ENCODE assay signal across 8 mouse cellular contexts in the genomic region with DNA sequence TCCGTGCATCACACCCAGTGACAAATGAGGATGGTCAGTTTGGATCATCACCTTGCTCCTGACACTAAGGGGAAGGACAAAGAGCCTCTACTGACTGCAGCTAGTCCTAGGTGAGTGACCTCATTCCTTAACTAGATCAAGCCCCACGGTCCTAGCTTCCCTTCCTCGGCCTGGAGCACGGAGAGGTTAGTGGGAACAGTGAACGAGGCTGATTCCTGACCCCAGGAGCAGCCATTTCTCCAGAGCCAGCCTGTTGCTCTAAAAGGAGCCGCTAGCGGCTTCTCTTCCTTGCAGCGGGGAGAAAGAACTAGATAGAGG. TPM values are rescaled to one million over a fixed set of nuclear protein-coding genes. Genes with fewer than 3 reads are reported as not detected.
DNase-seq lines count a peak whose midpoint lies in the region; ATAC-seq and TF ChIP-seq lines count a peak whose summit lies in the region.

No protein-coding gene starts in this region.

- H3K9me3 ChIP-seq in hindbrain, embryonic 11.5 days (ENCODE audit: control insufficient read depth, low read length) = no peaks in the 10 kb centered on the region
- H3K9me3 ChIP-seq in midbrain, embryonic 14.5 days (ENCODE audit: control insufficient read depth, low read length) = no peaks in the 10 kb centered on the region

- H3K36me3 ChIP-seq in liver, adult 2 months (ENCODE audit: control insufficient read depth, insufficient read depth, low read length) = peaks cover 28% of the 10 kb centered on the region
- H3K36me3 ChIP-seq in hindbrain, embryonic 11.5 days (ENCODE audit: control insufficient read depth, insufficient read depth, low read length) = peaks cover 21% of the 10 kb centered on the region
- peaks cover 40% of the 10 kb centered on the region for H3K36me3 ChIP-seq in midbrain, embryonic 14.5 days (ENCODE audit: control insufficient read depth, insufficient read depth, low read length)

- no peaks in the 10 kb centered on the region for H3K27me3 ChIP-seq in liver, adult 2 months (ENCODE audit: control insufficient read depth, insufficient read depth, low read length)
- H3K27me3 ChIP-seq in hindbrain, embryonic 11.5 days (ENCODE audit: control insufficient read depth, insufficient read depth, low read length) = no peaks in the 10 kb centered on the region
- H3K27me3 ChIP-seq in midbrain, embryonic 14.5 days (ENCODE audit: control insufficient read depth, insufficient read depth, low read length) = no peaks in the 10 kb centered on the region

- peaks cover 19% of the 10 kb centered on the region; the same call in 1 of the 2 replicates for H3K79me2 ChIP-seq in liver, adult 2 months (ENCODE audit: control insufficient read depth, insufficient read depth, low read length)

- peak overlapping the region; percentile 95 for H3K9ac ChIP-seq in liver, adult 2 months (ENCODE audit: low read depth, low read length)
- peak overlapping the region; percentile 97 for H3K9ac ChIP-seq in hindbrain, embryonic 11.5 days (ENCODE audit: low read depth, low read length)
- peak overlapping the region; percentile 82 for H3K9ac ChIP-seq in midbrain, embryonic 14.5 days (replicated peaks; ENCODE audit: low read length)

- ATAC-seq in hindbrain, embryonic 11.5 days (ENCODE audit: low FRiP score) = peak; percentile 20; the same call in 1 of the 2 replicates
- peak; percentile 15; the same call in 1 of the 2 replicates for ATAC-seq in midbrain, embryonic 14.5 days (ENCODE audit: low FRiP score, low TSS enrichment)

- peak overlapping the region; percentile 95 for H3K4me2 ChIP-seq in hindbrain, embryonic 11.5 days (replicated peaks; ENCODE audit: low read depth, low read length)
- H3K4me2 ChIP-seq in midbrain, embryonic 14.5 days (ENCODE audit: low read length) = peak overlapping the region; percentile 98

- WGBS in liver, adult 2 months = 11% methylated on average over 8 of the region's 8 CpGs
- 24% methylated on average over 8 of the region's 8 CpGs for WGBS in bone marrow, adult 2 months
- 40% methylated on average over 8 of the region's 8 CpGs for WGBS in hindbrain, embryonic 11.5 days
- WGBS in midbrain, embryonic 14.5 days = 13% methylated on average over 8 of the region's 8 CpGs

- DNase-seq in liver, adult 2 months (ENCODE audit: extremely low read depth, low read depth, low spot score) = peak; percentile 32
- DNase-seq in liver = no peak
- DNase-seq in hindbrain, embryonic 11.5 days (ENCODE audit: low spot score) = no peak
- no peak for DNase-seq in midbrain, embryonic 14.5 days
- no peak for DNase-seq in frontal cortex, postnatal 36 days (ENCODE audit: low spot score in 2 of 2)
- no peak for DNase-seq in urinary bladder, postnatal 4 days (ENCODE audit: low spot score in 2 of 2)
- no peak for DNase-seq in kidney, adult 11 months

- peak overlapping the region; percentile 84 for H3K4me3 ChIP-seq in liver, adult 2 months (ENCODE audit: insufficient read depth, low read depth, low read length)
- H3K4me3 ChIP-seq in bone marrow, adult 2 months (replicated peaks; ENCODE audit: control insufficient read depth, low read depth, low read length) = peak overlapping the region; percentile 52
- H3K4me3 ChIP-seq in hindbrain, embryonic 11.5 days (ENCODE audit: low read depth, low read length) = peak overlapping the region; percentile 89
- peak overlapping the region; percentile 65 for H3K4me3 ChIP-seq in midbrain, embryonic 14.5 days (replicated peaks; ENCODE audit: low read depth, low read length)

- TF ChIP-seq POLR2A in liver, adult 2 months (IDR thresholded peaks at IDR 0.05; ENCODE audit: extremely low read depth, insufficient read depth, low read length) = no peak
- no peak for TF ChIP-seq POLR2A in bone marrow, adult 2 months (IDR thresholded peaks at IDR 0.05; ENCODE audit: borderline replicate concordance, control insufficient read depth, low read depth, low read length)

- H3K4me1 ChIP-seq in liver, adult 2 months (ENCODE audit: control insufficient read depth, insufficient read depth, low read length) = peaks cover 11% of the 10 kb centered on the region; the same call in 1 of the 2 replicates
- H3K4me1 ChIP-seq in bone marrow, adult 2 months (ENCODE audit: control insufficient read depth, insufficient read depth, low read length) = peaks cover 4% of the 10 kb centered on the region
- peaks cover 7% of the 10 kb centered on the region; the same call in 1 of the 2 replicates for H3K4me1 ChIP-seq in hindbrain, embryonic 11.5 days (replicated peaks; ENCODE audit: control insufficient read depth, insufficient read depth, low read length)
- peaks cover 17% of the 10 kb centered on the region for H3K4me1 ChIP-seq in midbrain, embryonic 14.5 days (ENCODE audit: control insufficient read depth, insufficient read depth, low read length)

- TF ChIP-seq CTCF in liver, adult 2 months (IDR thresholded peaks at IDR 0.05; ENCODE audit: low read depth, low read length) = no peak
- no peak for TF ChIP-seq CTCF in bone marrow, adult 2 months (IDR thresholded peaks at IDR 0.05; ENCODE audit: control insufficient read depth, insufficient read depth, low read length)

- H3K27ac ChIP-seq in liver, adult 2 months (replicated peaks; ENCODE audit: insufficient read depth, low read depth, low read length) = peak overlapping the region; percentile 73
- H3K27ac ChIP-seq in bone marrow, adult 2 months (ENCODE audit: control insufficient read depth, insufficient read depth, low read depth, low read length, poor library complexity) = no peak overlapping the region; the same call in 1 of the 2 replicates
- peak overlapping the region; percentile 86 for H3K27ac ChIP-seq in hindbrain, embryonic 11.5 days (ENCODE audit: low read depth, low read length)
- peak overlapping the region; percentile 90 for H3K27ac ChIP-seq in midbrain, embryonic 14.5 days (replicated peaks; ENCODE audit: low read depth, low read length)

RNA-seq across cellular contexts. Expression of gene Tnnc1, which starts 2.9 kb away (rescaled TPM):
- total RNA-seq in liver, adult 2 months (2014; rRNA removed) = 0.27 and 0.83 TPM in 2 replicates
- 0.32 TPM in 1 of 2 replicates, not detected in the other for polyA plus RNA-seq in liver, adult 2 months (2012; rRNA removed)
- polyA plus RNA-seq in bone marrow, adult 2 months (2011; ENCODE audit: insufficient read depth, insufficient read length, low replicate concordance, missing spikeins) = 4.2 TPM in 1 of 2 replicates, not detected in the other
- polyA plus RNA-seq in hindbrain, embryonic 11.5 days (2014; fragmentation: Nextera tagmentation; extraction: Ambion mirVana) = 8.9 and 17.2 TPM in 2 replicates
- 2.1 and 2.6 TPM in 2 replicates for polyA plus RNA-seq in midbrain, embryonic 14.5 days (2014; fragmentation: Nextera tagmentation; extraction: Ambion mirVana)

RNA-seq across cellular contexts. Expression of gene Nisch, which starts 11.5 kb away (rescaled TPM):
- 66.7 and 83.0 TPM in 2 replicates for total RNA-seq in liver, adult 2 months (2014; rRNA removed)
- polyA plus RNA-seq in liver, adult 2 months (2012; rRNA removed) = 107 and 152 TPM in 2 replicates
- 102 and 233 TPM in 2 replicates for polyA plus RNA-seq in bone marrow, adult 2 months (2011; ENCODE audit: insufficient read depth, insufficient read length, low replicate concordance, missing spikeins)
- 251 and 305 TPM in 2 replicates for polyA plus RNA-seq in hindbrain, embryonic 11.5 days (2014; fragmentation: Nextera tagmentation; extraction: Ambion mirVana)
- 280 and 343 TPM in 2 replicates for polyA plus RNA-seq in midbrain, embryonic 14.5 days (2014; fragmentation: Nextera tagmentation; extraction: Ambion mirVana)

RNA-seq across cellular contexts. Expression of gene Sema3g, which starts 12.5 kb away (rescaled TPM):
- under 0.01 and 0.27 TPM in 2 replicates for total RNA-seq in liver, adult 2 months (2014; rRNA removed)
- polyA plus RNA-seq in liver, adult 2 months (2012; rRNA removed) = 0.05 and 0.19 TPM in 2 replicates
- 1.1 and 2.7 TPM in 2 replicates for polyA plus RNA-seq in bone marrow, adult 2 months (2011; ENCODE audit: insufficient read depth, insufficient read length, low replicate concordance, missing spikeins)
- polyA plus RNA-seq in hindbrain, embryonic 11.5 days (2014; fragmentation: Nextera tagmentation; extraction: Ambion mirVana) = 0.42 and 0.51 TPM in 2 replicates
- polyA plus RNA-seq in midbrain, embryonic 14.5 days (2014; fragmentation: Nextera tagmentation; extraction: Ambion mirVana) = 0.12 and 0.24 TPM in 2 replicates

RNA-seq across cellular contexts. Expression of gene Stab1, which starts 36.8 kb away (rescaled TPM):
- total RNA-seq in liver, adult 2 months (2014; rRNA removed) = 27.0 and 39.5 TPM in 2 replicates
- polyA plus RNA-seq in liver, adult 2 months (2012; rRNA removed) = 32.7 and 52.3 TPM in 2 replicates
- polyA plus RNA-seq in bone marrow, adult 2 months (2011; ENCODE audit: insufficient read depth, insufficient read length, low replicate concordance, missing spikeins) = 56.3 and 73.4 TPM in 2 replicates
- polyA plus RNA-seq in hindbrain, embryonic 11.5 days (2014; fragmentation: Nextera tagmentation; extraction: Ambion mirVana) = 23.5 and 25.5 TPM in 2 replicates
- 6.6 and 26.6 TPM in 2 replicates for polyA plus RNA-seq in midbrain, embryonic 14.5 days (2014; fragmentation: Nextera tagmentation; extraction: Ambion mirVana)

RNA-seq across cellular contexts. Expression of gene Phf7, which starts 45.9 kb away (rescaled TPM):
- 6.9 and 9.0 TPM in 2 replicates for total RNA-seq in liver, adult 2 months (2014; rRNA removed)
- polyA plus RNA-seq in liver, adult 2 months (2012; rRNA removed) = 4.4 and 4.5 TPM in 2 replicates
- 4.5 and 9.9 TPM in 2 replicates for polyA plus RNA-seq in bone marrow, adult 2 months (2011; ENCODE audit: insufficient read depth, insufficient read length, low replicate concordance, missing spikeins)
- 13.9 and 14.0 TPM in 2 replicates for polyA plus RNA-seq in hindbrain, embryonic 11.5 days (2014; fragmentation: Nextera tagmentation; extraction: Ambion mirVana)
- 12.0 and 12.1 TPM in 2 replicates for polyA plus RNA-seq in midbrain, embryonic 14.5 days (2014; fragmentation: Nextera tagmentation; extraction: Ambion mirVana)
